ENCODE assay signal across 15 mouse cellular contexts in the genomic region with DNA sequence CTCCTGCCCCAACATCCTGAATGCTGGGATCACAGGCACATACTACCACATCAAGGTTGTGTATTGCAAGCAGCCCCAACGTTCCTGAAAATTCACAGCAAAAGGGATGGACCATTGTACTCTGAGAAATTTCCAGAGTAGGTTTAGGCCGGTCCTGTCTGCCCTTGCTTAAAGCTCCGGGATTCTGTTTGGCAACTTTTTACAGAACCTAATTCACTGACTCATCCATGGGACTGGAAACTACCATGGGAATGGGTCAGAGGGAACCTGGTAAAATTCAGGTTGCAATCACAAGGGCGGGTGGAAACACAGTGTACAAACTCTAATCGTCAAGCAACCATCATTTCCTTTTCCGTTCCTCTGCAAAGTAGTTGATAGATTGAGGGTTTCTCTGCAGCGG. TPM values are rescaled to one million over a fixed set of nuclear protein-coding genes. Genes with fewer than 3 reads are reported as not detected.
"Had no signal": no experiment of that assay in that cellular context is flagged by ENCODE, and none has a peak within 500 bp of the region (broad histone marks: within the 10 kb centered on the region; RNA-seq: fewer than 3 reads in every experiment).

No protein-coding gene starts in this region.

- H3K4me2 ChIP-seq: liver, embryonic 15.5 days; lung, embryonic 14.5 days; midbrain, embryonic 11.5 days; midbrain, embryonic 13.5 days; midbrain, embryonic 15.5 days; neural tube, embryonic 13.5 days; neural tube, embryonic 15.5 days had no signal

- H3K9me3 ChIP-seq: liver, embryonic 15.5 days; megakaryocyte, embryonic 14.5 days; midbrain, embryonic 13.5 days; midbrain, embryonic 15.5 days; neural tube, embryonic 13.5 days; neural tube, embryonic 15.5 days had no signal

- H3K27ac ChIP-seq: macrophage; midbrain, embryonic 13.5 days; midbrain, embryonic 15.5 days; neural tube, embryonic 13.5 days; neural tube, embryonic 15.5 days had no signal

- H3K9ac ChIP-seq: liver, embryonic 15.5 days; liver, postnatal 0 days; lung, embryonic 14.5 days; midbrain, embryonic 13.5 days; midbrain, embryonic 15.5 days; neural tube, embryonic 13.5 days; neural tube, embryonic 15.5 days had no signal

- H3K36me3 ChIP-seq: liver, embryonic 15.5 days; midbrain, embryonic 13.5 days; midbrain, embryonic 15.5 days; neural tube, embryonic 13.5 days; neural tube, embryonic 15.5 days had no signal

- ATAC-seq: midbrain, embryonic 13.5 days; midbrain, embryonic 15.5 days had no signal

- H3K4me3 ChIP-seq: liver, embryonic 15.5 days; megakaryocyte, embryonic 14.5 days; midbrain, embryonic 13.5 days; midbrain, embryonic 15.5 days; myocyte; neural tube, embryonic 13.5 days; neural tube, embryonic 15.5 days had no signal

- DNase-seq: right cerebral cortex, adult 18-20 months; right cerebral cortex, postnatal 25 days; thymus, adult 18-20 months had no signal

- H3K27me3 ChIP-seq: midbrain, embryonic 13.5 days; midbrain, embryonic 15.5 days; neural tube, embryonic 13.5 days; neural tube, embryonic 15.5 days had no signal

RNA-seq across cellular contexts. Expression of a gene that starts 37.6 kb away (rescaled TPM):
- total RNA-seq: megakaryocyte progenitor cell, adult 5-6 weeks had no signal
- polyA plus RNA-seq: liver, postnatal 0 days; macrophage; myocyte had no signal
